9 mouse cellular contexts compared by ENCODE assay signal in genomic region chr7:63936986-63937235, GRCm38 (mm10). TPM values are rescaled to one million over a fixed set of nuclear protein-coding genes. Genes with fewer than 3 reads are reported as not detected.
DNase-seq lines count a peak whose midpoint lies in the region; ATAC-seq and TF ChIP-seq lines count a peak whose summit lies in the region.
"Had no signal": no experiment of that assay in that cellular context is flagged by ENCODE, and none has a peak within 500 bp of the region (broad histone marks: within the 10 kb centered on the region; RNA-seq: fewer than 3 reads in every experiment).

No protein-coding gene starts in this region.

- peak overlapping the region; percentile 79 for H3K9ac ChIP-seq in kidney, embryonic 15.5 days
- peak overlapping the region; percentile 84 for H3K9ac ChIP-seq in hindbrain, embryonic 15.5 days
- peak overlapping the region; percentile 98 for H3K9ac ChIP-seq in midbrain, embryonic 16.5 days (ENCODE audit: low read depth, low read length)

- peak overlapping the region; percentile 85 for H3K4me3 ChIP-seq in kidney, embryonic 15.5 days (replicated peaks)
- peak overlapping the region; percentile 99 for H3K4me3 ChIP-seq in bone marrow macrophage, adult 2 months (ENCODE audit: insufficient read depth, low read length)
- peak overlapping the region; percentile 96 for H3K4me3 ChIP-seq in hindbrain, embryonic 15.5 days
- H3K4me3 ChIP-seq in midbrain, embryonic 16.5 days (ENCODE audit: low read depth, low read length) = peak overlapping the region; percentile 96

- peaks cover 32% of the 10 kb centered on the region for H3K4me1 ChIP-seq in kidney, embryonic 15.5 days
- peaks cover 44% of the 10 kb centered on the region for H3K4me1 ChIP-seq in bone marrow macrophage, adult 2 months (ENCODE audit: control insufficient read depth, insufficient read depth, low read length)
- peaks cover 34% of the 10 kb centered on the region for H3K4me1 ChIP-seq in hindbrain, embryonic 15.5 days (replicated peaks)
- peaks cover 24% of the 10 kb centered on the region for H3K4me1 ChIP-seq in midbrain, embryonic 16.5 days (ENCODE audit: control insufficient read depth, insufficient read depth, low read length)

- no peak for TF ChIP-seq CTCF in bone marrow macrophage, adult 2 months (IDR thresholded peaks at IDR 0.05; ENCODE audit: low read depth, low read length)

- no peak for TF ChIP-seq POLR2A in bone marrow macrophage, adult 2 months (IDR thresholded peaks at IDR 0.05; ENCODE audit: borderline replicate concordance, low read depth, low read length)

- intact Hi-C loops in left cerebral cortex, postnatal 10 days (cut with DNase I) = loop anchor here (2.0 to 10.0 kb wide), 6 partner anchors 40 to 218 kb away; partner anchors contain the start of gene Trpm1
- intact Hi-C loops in left cerebral cortex, postnatal 25 days (cut with DNase I) = loop anchor here (1.0 to 5.0 kb wide), 3 partner anchors 82 to 182 kb away; no protein-coding TSS in a partner anchor

- no peaks in the 10 kb centered on the region for H3K9me3 ChIP-seq in kidney, embryonic 15.5 days (replicated peaks)
- no peaks in the 10 kb centered on the region for H3K9me3 ChIP-seq in hindbrain, embryonic 15.5 days
- no peaks in the 10 kb centered on the region for H3K9me3 ChIP-seq in midbrain, embryonic 16.5 days (replicated peaks; ENCODE audit: control insufficient read depth, low read length, poor library complexity, severe bottlenecking)

- no peaks in the 10 kb centered on the region for H3K27me3 ChIP-seq in kidney, embryonic 15.5 days
- no peaks in the 10 kb centered on the region for H3K27me3 ChIP-seq in hindbrain, embryonic 15.5 days
- no peaks in the 10 kb centered on the region for H3K27me3 ChIP-seq in midbrain, embryonic 16.5 days (ENCODE audit: control insufficient read depth, insufficient read depth, low read depth, low read length)

- no peak for ATAC-seq in kidney, embryonic 15.5 days (replicated peaks; ENCODE audit: low FRiP score)
- no peak for ATAC-seq in hindbrain, embryonic 15.5 days (ENCODE audit: low FRiP score, low read depth)
- ATAC-seq in midbrain, embryonic 16.5 days = no peak

- peak overlapping the region; percentile 95 for H3K4me2 ChIP-seq in kidney, embryonic 15.5 days
- H3K4me2 ChIP-seq in hindbrain, embryonic 15.5 days = peak overlapping the region; percentile 89
- H3K4me2 ChIP-seq in midbrain, embryonic 16.5 days (ENCODE audit: low read length) = peak overlapping the region; percentile 90

- no peaks in the 10 kb centered on the region for H3K36me3 ChIP-seq in kidney, embryonic 15.5 days
- no peaks in the 10 kb centered on the region for H3K36me3 ChIP-seq in hindbrain, embryonic 15.5 days
- no peaks in the 10 kb centered on the region for H3K36me3 ChIP-seq in midbrain, embryonic 16.5 days (ENCODE audit: control insufficient read depth, insufficient read depth, low read length)

- WGBS in kidney, embryonic 15.5 days = 0% methylated on average over 11 of the region's 11 CpGs
- WGBS in hindbrain, embryonic 15.5 days = under 1% methylated on average over 11 of the region's 11 CpGs
- WGBS in midbrain, embryonic 16.5 days = 0% methylated on average over 11 of the region's 11 CpGs

- DNase-seq in kidney, postnatal 25 days = no peak
- no peak for DNase-seq in left cerebral cortex, postnatal 10 days (ENCODE audit: extremely low spot score in 1 of 2, low spot score in 2 of 2)
- DNase-seq in left cerebral cortex, postnatal 25 days (ENCODE audit: low spot score in 2 of 2) = no peak
- no peak for DNase-seq in spleen, postnatal 36 days (ENCODE audit: low spot score in 2 of 2)

- H3K27ac ChIP-seq in kidney, embryonic 15.5 days = peak overlapping the region; percentile 93
- peak overlapping the region; percentile 87 for H3K27ac ChIP-seq in bone marrow macrophage, adult 2 months (ENCODE audit: insufficient read depth, low read depth, low read length)
- peak overlapping the region; percentile 97 for H3K27ac ChIP-seq in hindbrain, embryonic 15.5 days (replicated peaks)
- H3K27ac ChIP-seq in midbrain, embryonic 16.5 days (ENCODE audit: low read length) = peak overlapping the region; percentile 98

RNA-seq across cellular contexts. Expression of gene Klf13, which starts 1.8 kb away (rescaled TPM):
- 21.8 and 23.3 TPM in 2 replicates for polyA plus RNA-seq in kidney, embryonic 15.5 days (2015; fragmentation: Nextera tagmentation; extraction: Ambion mirVana)
- 73.0 and 75.3 TPM in 2 replicates for polyA plus RNA-seq in bone marrow macrophage, adult 2 months (2012; ENCODE audit: insufficient read depth, insufficient read length, missing spikeins)
- polyA plus RNA-seq in hindbrain, embryonic 15.5 days (2015; fragmentation: Nextera tagmentation; extraction: Ambion mirVana) = 24.7 and 26.8 TPM in 2 replicates
- 19.9 and 21.6 TPM in 2 replicates for polyA plus RNA-seq in midbrain, embryonic 16.5 days (2015; fragmentation: Nextera tagmentation; extraction: Ambion mirVana)
- total RNA-seq in left cerebral cortex, postnatal 10 days (2021) = 100 to 1,000 TPM; 148 to 154 TPM
- total RNA-seq in left cerebral cortex, postnatal 25 days (2021) = 100 to 1,000 TPM; 161 to 167 TPM

RNA-seq across cellular contexts. Expression of gene E030018B13Rik, which starts 20.3 kb away (rescaled TPM):
- polyA plus RNA-seq in kidney, embryonic 15.5 days (2015; fragmentation: Nextera tagmentation; extraction: Ambion mirVana) = 0.22 TPM in 1 of 2 replicates, not detected in the other
- not detected in 2 replicates for polyA plus RNA-seq in bone marrow macrophage, adult 2 months (2012; ENCODE audit: insufficient read depth, insufficient read length, missing spikeins)
- not detected in 2 replicates for polyA plus RNA-seq in hindbrain, embryonic 15.5 days (2015; fragmentation: Nextera tagmentation; extraction: Ambion mirVana)
- polyA plus RNA-seq in midbrain, embryonic 16.5 days (2015; fragmentation: Nextera tagmentation; extraction: Ambion mirVana) = 0.21 TPM in 1 of 2 replicates, not detected in the other
- not detected for total RNA-seq in left cerebral cortex, postnatal 10 days (2021)
- not detected for total RNA-seq in left cerebral cortex, postnatal 25 days (2021)
- total RNA-seq: hematopoietic stem cell, adult 5-6 weeks had no signal
